Mouse (Mus musculus) small intestine, adult 2 months (tissue): ENCODE measurements at regions not wholly inside any gene's neighbourhood (a gene's known extent, or its start where the extent isn't known, plus 50 kb on each side); places are given as distances from the start of the nearest gene placed in this dataset.
"Not testable (repeated sequence)": the region's sequence is repeated elsewhere in the genome, so short reads cannot be mapped to it uniquely, and the experiment has no call there.

ENCODE experiments used
- H3K27ac ChIP-seq: fragments of 200-500 bp; 2 replicates; pipeline ENCODE4 v1.5.1; 2012; ENCODE audit warnings: low read depth, low read length, control low read depth, inconsistent platforms; ENCODE audit not compliant: insufficient read depth
- H3K27me3 ChIP-seq: fragments of 200-500 bp; 2 replicates; pipeline ENCODE4 v1.6.1; 2012; ENCODE audit warnings: mild to moderate bottlenecking, moderate library complexity, low read length, inconsistent platforms; ENCODE audit not compliant: control insufficient read depth, insufficient read depth
- H3K36me3 ChIP-seq: fragments of 200-500 bp; 2 replicates; pipeline ENCODE4 v1.6.1; 2012; ENCODE audit warnings: mild to moderate bottlenecking, low read length, control low read depth, inconsistent platforms; ENCODE audit not compliant: control insufficient read depth, insufficient read depth
- H3K4me1 ChIP-seq: fragments of 200-500 bp; 2 replicates; pipeline ENCODE4 v1.6.1; 2012; ENCODE audit warnings: low read length, inconsistent platforms, mixed read lengths; ENCODE audit not compliant: control insufficient read depth, insufficient read depth, insufficient read length
- H3K4me3 ChIP-seq: fragments of 200-500 bp; 2 replicates; pipeline ENCODE4 v1.5.1; 2012; ENCODE audit warnings: low read depth, mild to moderate bottlenecking, control low read depth, inconsistent platforms, low read length, moderate library complexity
- CTCF ChIP-seq: fragments of 200-500 bp; IDR thresholded peaks from 2 replicates; pipeline ENCODE4 v1.5.1; 2012; ENCODE audit warnings: low read depth, mild to moderate bottlenecking, control low read depth, inconsistent platforms, low read length, moderate library complexity, mixed read lengths; ENCODE audit not compliant: insufficient replicate concordance, insufficient read length; ENCODE audit errors: extremely low read depth
- POLR2A ChIP-seq: fragments of 200-500 bp; IDR thresholded peaks from 2 replicates; pipeline ENCODE4 v1.6.1; 2012; ENCODE audit warnings: low read depth, mild to moderate bottlenecking, control low read depth, inconsistent platforms, low read length, moderate library complexity
- WGBS: fragments of 180-500 bp; shearing (Covaris S2); methylation state at CpG from one replicate; pipeline ENCODE4 v1.1.7; 2018; 5-methylcytosine and 5-hydroxymethylcytosine counted together

DNA sequence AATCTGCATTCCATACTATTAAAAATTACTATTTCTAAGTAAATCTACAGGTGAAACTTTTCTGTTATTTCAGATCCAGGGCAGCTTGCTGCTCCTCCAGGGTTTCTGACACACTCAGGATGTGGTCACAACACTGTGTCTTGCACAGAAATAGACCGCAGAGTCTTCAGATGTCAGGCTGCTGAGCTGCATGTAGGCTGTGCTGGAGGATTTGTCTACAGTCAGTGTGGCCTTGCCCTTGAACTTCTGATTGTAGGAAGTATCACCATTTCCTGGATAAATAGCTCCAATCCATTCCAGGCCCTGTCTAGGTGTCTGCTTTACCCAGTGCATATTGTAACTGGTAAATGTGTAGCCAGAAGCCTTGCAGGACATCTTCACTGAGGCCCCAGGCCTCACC, 1072.0 kb downstream of the Adam6a start:
- TF ChIP-seq CTCF (no peak), POLR2A (no peak)
- Histone ChIP-seq H3K4me3 (no peak overlapping the region), H3K27me3 (no peaks in the 10 kb centered on the region), H3K36me3 (no peaks in the 10 kb centered on the region), H3K4me1 (no peaks in the 10 kb centered on the region), H3K27ac (no peak overlapping the region)
- WGBS, result 85% methylated on average over 1 of the region's 1 CpGs

DNA sequence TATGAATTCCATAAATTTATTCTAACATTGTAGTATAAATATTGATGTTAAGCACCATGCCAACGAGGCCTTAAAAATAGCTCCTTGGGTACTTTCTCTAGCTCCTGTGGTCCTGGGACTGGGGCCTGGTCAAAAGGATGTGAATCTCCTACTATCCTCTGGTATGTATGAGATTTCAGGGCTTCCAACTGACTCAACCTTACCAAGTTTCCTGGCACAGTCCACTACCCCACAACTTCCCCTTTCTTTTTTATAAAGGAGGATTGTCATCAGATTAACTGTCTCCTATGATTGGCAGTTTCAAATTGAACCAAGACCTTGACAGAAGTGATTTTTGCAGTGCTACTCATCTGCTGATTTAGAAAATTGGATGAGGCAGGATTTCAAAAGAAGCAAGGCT, 1097.4 kb downstream of the Adam6a start:
- Histone ChIP-seq H3K36me3 (no peaks in the 10 kb centered on the region), H3K27ac (no peak overlapping the region), H3K27me3 (no peaks in the 10 kb centered on the region), H3K4me3 (no peak overlapping the region), H3K4me1 (no peaks in the 10 kb centered on the region)
- 68% methylated on average over 1 of the region's 1 CpGs for WGBS
- TF ChIP-seq POLR2A (no peak), CTCF (no peak)

DNA sequence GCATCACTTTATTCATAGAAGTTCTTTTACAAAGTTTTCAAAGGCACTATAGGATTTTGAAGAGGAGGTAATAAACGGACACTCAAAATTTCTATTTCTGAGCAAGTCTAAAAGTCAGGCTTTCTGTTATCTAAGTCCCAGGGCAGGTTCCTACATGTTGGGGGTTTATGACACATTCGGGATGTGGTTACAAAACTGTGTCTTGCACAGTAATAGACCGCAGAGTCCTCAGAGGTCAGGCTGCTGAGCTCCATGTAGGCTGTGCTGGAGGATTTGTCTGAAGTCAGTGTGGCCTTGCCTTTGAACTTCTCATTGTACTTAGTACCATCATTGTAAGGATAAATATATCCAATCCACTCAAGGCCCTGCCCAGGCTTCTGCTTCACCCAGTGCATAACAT, 1102.7 kb downstream of the Adam6a start:
- TF ChIP-seq POLR2A, result no peak
- no peak for TF ChIP-seq CTCF
- Histone ChIP-seq H3K36me3 (no peaks in the 10 kb centered on the region), H3K27me3 (no peaks in the 10 kb centered on the region), H3K4me3 (no peak overlapping the region), H3K4me1 (no peaks in the 10 kb centered on the region), H3K27ac (no peak overlapping the region)
- 72% methylated on average over 3 of the region's 3 CpGs for WGBS

DNA sequence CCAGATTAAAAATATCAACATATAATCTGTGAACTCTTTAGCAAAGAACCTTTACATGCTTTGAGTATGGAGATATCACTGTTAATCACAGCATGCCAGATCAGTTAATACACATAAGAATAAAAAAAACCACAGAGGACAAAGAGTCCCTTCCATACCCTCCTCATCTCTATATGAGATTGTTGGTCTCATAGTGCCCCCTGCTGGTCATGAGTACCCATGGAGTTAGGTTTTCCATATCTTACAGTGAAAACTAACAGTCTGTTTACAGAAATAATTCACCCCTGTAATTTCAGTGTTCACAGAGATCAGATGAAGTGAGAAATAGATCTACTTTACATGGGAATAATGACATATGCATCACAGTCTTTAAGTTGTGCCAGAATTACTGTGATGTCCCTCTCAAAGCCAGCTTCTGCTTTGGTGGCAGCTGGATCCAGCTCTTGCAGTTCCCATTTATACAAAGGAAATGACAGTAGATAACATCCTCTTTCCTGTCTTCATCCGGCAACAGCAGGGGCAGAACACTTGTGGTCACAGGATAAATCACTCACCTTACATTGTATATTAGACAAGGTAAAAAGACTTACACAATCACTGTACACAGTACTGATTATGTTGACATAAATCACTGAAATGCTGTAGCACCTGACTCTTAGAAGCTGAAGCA, 1106.9 kb downstream of the Adam6a start:
- H3K4me3 ChIP-seq, H3K36me3 ChIP-seq, H3K27ac ChIP-seq, H3K27me3 ChIP-seq, H3K4me1 ChIP-seq: not testable (repeated sequence)
- WGBS, result 78% methylated on average over 1 of the region's 1 CpGs

DNA sequence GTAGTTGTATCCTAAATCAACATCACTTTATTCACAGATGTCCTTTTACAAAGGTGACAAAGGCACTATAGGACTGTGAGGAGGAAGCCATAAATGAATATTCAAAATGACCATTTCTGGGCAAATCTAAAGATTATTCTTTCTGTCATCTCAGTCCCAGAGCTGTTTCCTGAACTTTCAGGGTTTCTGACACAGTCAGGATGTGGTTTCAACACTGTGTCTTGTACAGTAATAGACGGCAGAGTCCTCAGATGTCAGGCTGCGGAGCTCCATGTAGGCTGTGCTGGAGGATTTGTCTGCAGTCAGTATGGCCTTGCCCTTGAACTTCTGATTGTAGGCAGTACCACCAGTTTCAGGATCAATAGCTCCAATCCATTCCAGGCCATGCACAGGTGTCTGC, 1113.4 kb downstream of the Adam6a start:
- H3K36me3 ChIP-seq, H3K4me1 ChIP-seq, H3K27me3 ChIP-seq, H3K4me3 ChIP-seq, H3K27ac ChIP-seq: not testable (repeated sequence)
- WGBS, result 74% methylated on average over 2 of the region's 2 CpGs
